Mouse (Mus musculus) intestine, embryonic 15.5 days (tissue): ENCODE results near the gene Olfr320. TPM values are rescaled to one million over a fixed set of nuclear protein-coding genes. Genes with fewer than 3 reads are reported as not detected.
"Not testable (repeated sequence)": the region's sequence is repeated elsewhere in the genome, so short reads cannot be mapped to it uniquely, and the experiment has no call there.

Experiments used
- ATAC-seq: fragments of 200-750 bp; cut with Nextera tagmentation; 2 replicates; pipeline ENCODE4 v1.8.0; 2017; ENCODE audit warnings: moderate TSS enrichment, moderate library complexity
- H3K27ac ChIP-seq: fragments of 300-500 bp; sonication (generic); 2 replicates; pipeline ENCODE4 v1.5.1; 2015; ENCODE audit warnings: mild to moderate bottlenecking, inconsistent platforms
- H3K27me3 ChIP-seq: fragments of 300-500 bp; sonication (generic); replicated peaks from 2 replicates; pipeline ENCODE4 v1.6.1; 2015; ENCODE audit warnings: inconsistent platforms
- H3K36me3 ChIP-seq: fragments of 300-500 bp; sonication (generic); 2 replicates; pipeline ENCODE4 v1.6.1; 2015; ENCODE audit warnings: inconsistent platforms
- H3K4me1 ChIP-seq: fragments of 300-500 bp; sonication (generic); replicated peaks from 2 replicates; pipeline ENCODE4 v1.6.1; 2015; ENCODE audit warnings: inconsistent platforms
- H3K4me2 ChIP-seq: fragments of 300-500 bp; sonication (generic); replicated peaks from 2 replicates; pipeline ENCODE4 v1.6.1; 2015; ENCODE audit warnings: mild to moderate bottlenecking, inconsistent platforms
- H3K4me3 ChIP-seq: fragments of 300-500 bp; sonication (generic); replicated peaks from 2 replicates; pipeline ENCODE4 v1.5.1; 2015; ENCODE audit warnings: inconsistent platforms
- H3K9ac ChIP-seq: fragments of 300-500 bp; sonication (generic); 2 replicates; pipeline ENCODE4 v1.6.1; 2015; ENCODE audit warnings: inconsistent platforms
- H3K9me3 ChIP-seq: fragments of 300-500 bp; sonication (generic); 2 replicates; pipeline ENCODE4 v1.6.1; 2016; ENCODE audit warnings: inconsistent platforms
- WGBS: fragments of 180-500 bp; shearing (Covaris S2); methylation state at CpG from one replicate; pipeline ENCODE4 v1.1.7; 2015; 5-methylcytosine and 5-hydroxymethylcytosine counted together
- polyA plus RNA-seq: library from polyadenylated mRNA; unstranded; fragments of >200 nt; fragmentation: Nextera tagmentation; extraction: Ambion mirVana; gene quantifications from 2 replicates; pipeline ENCODE4 v1.2.1, GENCODE M21; 2015

Gene Olfr320
- polyA plus RNA-seq, 1 experiment from 2014 or later = not detected

DNA sequence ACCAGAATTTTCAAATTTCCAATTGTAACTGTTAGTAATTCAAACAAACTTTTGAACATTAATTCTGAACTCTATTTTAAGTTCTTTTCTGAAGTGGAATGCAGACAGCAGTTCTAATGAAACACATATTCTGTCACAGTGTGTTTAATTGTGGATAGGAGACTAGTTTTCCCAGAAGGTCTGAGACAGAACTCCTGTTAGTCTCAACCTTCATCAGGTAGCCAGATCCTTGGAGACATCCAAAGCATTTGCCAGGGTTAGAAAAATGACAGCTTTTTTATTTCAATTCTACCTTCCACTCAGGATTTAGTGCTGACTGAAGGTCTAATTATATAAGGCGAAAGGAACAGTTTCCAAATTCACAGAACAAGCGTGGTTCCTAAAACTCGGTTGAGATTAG, 18.0 kb downstream of the Olfr320 start, which contains the start of gene Olfr319:
Olfr319 (plus strand) TSS at position 301 of the 400 bp plus-strand sequence.
- Histone ChIP-seq H3K27ac (no peak within 1 kb of the TSS), H3K9me3 (no peaks in the 10 kb centered on the region), H3K4me3 (no peak within 1 kb of the TSS), H3K36me3 (no peaks in the 10 kb centered on the region), H3K4me1 (no peaks in the 10 kb centered on the region), H3K9ac (no peak within 1 kb of the TSS), H3K4me2 (no peak within 1 kb of the TSS), H3K27me3 (no peaks in the 10 kb centered on the region)
- 90% methylated on average over 3 of the region's 3 CpGs for WGBS
- no peak for ATAC-seq

DNA sequence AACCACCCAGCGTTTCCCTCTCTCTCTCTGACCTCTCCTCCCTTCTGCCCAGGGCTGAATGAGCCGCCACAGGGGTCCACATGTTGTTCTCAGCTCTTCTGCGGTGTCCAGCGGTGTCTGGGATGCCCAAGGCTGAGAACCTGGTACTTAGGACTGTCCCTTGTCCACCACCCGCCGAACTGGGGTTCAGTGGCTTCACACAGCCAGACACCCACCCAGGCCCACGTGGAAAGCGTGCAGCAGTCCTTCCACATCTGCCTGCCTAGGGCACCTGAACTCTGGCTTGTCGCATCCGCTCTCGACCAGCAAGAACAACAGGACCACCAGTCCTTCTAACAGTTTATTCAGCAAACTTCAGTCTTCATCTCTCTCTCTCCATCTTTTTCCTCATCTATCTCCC, 28.2 kb downstream of the Olfr320 start:
- no peaks in the 10 kb centered on the region for H3K9me3 ChIP-seq
- no peak overlapping the region for H3K9ac ChIP-seq
- no peak overlapping the region for H3K4me2 ChIP-seq
- no peaks in the 10 kb centered on the region for H3K36me3 ChIP-seq
- 82% methylated on average over 11 of the region's 11 CpGs for WGBS
- H3K27ac ChIP-seq = no peak overlapping the region
- no peak overlapping the region for H3K4me3 ChIP-seq
- no peak for ATAC-seq
- H3K27me3 ChIP-seq = no peaks in the 10 kb centered on the region
- H3K4me1 ChIP-seq = no peaks in the 10 kb centered on the region

DNA sequence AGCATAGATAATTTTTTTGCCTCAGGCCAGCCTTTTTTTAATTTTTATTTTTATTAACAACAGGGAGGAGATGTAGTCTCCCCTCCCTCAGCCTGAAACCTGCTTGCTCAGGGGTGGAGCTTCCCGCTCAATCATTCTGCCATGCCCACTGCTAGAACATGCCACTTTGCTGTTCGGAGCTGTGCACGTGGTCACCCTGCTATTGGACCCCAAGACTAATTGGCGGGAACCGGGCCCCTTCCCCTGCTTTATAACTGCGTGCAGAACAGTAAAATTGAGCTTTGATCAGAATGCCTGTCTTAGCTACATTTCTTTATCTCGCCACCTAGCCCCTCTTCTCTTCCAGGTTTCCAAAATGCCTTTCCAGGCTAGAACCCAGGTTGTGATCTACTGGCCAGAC, 36.8 kb downstream of the Olfr320 start:
- 82% methylated on average over 7 of the region's 7 CpGs for WGBS
- not testable (repeated sequence) for H3K27me3 ChIP-seq, H3K4me2 ChIP-seq, H3K9me3 ChIP-seq, H3K4me1 ChIP-seq, H3K9ac ChIP-seq, H3K36me3 ChIP-seq, H3K27ac ChIP-seq, H3K4me3 ChIP-seq, ATAC-seq

DNA sequence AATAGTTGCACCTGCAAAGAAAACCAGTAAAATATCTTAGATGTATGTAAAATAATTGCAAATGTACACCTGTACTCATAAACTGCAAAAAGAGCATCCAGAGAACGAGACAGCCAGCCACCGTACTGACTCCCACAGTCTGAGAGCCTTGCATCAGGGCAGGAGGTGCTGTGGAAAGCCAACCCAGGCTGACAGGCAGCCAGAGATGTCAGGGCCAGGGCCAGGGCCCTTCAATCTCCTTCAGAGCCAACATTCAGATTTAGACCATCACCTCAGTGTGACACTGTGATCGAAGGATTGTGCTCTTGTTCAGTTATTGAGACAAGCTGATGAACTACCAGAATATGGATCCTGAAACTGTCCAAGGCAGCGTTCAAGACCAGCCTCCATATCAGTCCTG, 38.8 kb downstream of the Olfr320 start:
- ATAC-seq = no peak
- Histone ChIP-seq H3K36me3 (no peaks in the 10 kb centered on the region), H3K9me3 (no peaks in the 10 kb centered on the region), H3K4me1 (no peaks in the 10 kb centered on the region), H3K4me2 (no peak overlapping the region), H3K27me3 (no peaks in the 10 kb centered on the region), H3K4me3 (no peak overlapping the region), H3K27ac (no peak overlapping the region), H3K9ac (no peak overlapping the region)
- WGBS = 91% methylated on average over 4 of the region's 4 CpGs

DNA sequence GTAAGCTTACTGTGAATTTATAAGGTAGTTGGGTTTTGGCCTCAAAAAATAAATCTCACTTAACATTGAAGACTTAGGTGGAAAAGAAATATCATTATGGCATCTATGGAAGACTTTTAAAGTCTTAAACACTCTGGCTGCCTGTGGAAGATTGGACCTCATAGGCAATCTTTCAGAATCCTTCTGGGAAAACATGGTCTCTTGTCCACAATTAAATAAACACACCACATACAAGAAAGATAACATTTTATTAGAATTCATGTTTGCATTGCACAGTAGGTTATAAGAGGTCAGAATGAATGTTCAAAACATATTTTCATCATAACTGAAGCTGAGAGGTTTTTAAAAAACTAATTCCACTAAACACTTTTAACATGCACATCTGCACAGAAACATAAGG, 43.0 kb downstream of the Olfr320 start, which contains the start of gene Olfr318:
Olfr318 (minus strand) TSS at position 101 of the 400 bp plus-strand sequence.
- Histone ChIP-seq H3K4me3 (no peak within 1 kb of the TSS), H3K36me3 (no peaks in the 10 kb centered on the region), H3K9me3 (no peaks in the 10 kb centered on the region), H3K4me2 (no peak within 1 kb of the TSS), H3K27me3 (no peaks in the 10 kb centered on the region), H3K9ac (no peak within 1 kb of the TSS), H3K4me1 (no peaks in the 10 kb centered on the region), H3K27ac (no peak within 1 kb of the TSS)
- no peak for ATAC-seq

DNA sequence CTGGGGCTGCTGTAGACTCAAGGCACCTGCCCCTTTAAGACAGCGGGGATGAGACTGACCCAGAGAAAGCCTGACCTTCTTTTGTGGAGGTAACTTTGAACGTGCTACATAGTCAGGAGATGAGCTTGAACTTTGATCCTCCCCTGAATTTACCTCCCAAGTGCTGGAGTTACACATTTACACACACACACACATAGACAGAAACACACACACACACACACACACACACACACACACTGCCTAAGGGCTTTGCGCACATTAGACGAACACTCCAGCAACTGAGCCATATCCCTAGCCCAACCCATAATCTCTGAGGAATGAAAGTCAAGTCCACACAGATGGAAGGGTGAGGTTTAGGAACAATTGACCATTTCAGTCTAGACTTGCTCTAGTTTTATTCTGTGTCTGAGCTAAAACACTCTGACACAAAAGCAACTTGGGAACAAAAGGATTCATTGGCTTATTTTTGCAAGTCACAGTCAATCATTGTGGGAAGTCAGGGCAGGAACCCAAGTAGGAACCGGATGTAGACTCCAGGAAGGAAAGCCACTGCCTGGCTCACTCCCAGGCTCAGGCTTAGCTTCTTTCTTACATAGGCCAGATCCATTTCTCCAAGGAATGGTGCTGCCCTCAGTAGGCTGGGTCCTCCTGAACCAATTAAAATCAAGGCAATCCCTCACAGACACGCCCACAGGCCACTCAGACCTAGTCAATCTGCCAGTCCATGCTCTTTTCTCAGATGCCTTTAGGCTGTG, 47.2 kb downstream of the Olfr320 start:
- H3K4me2 ChIP-seq, H3K9ac ChIP-seq, H3K27me3 ChIP-seq, H3K36me3 ChIP-seq, H3K9me3 ChIP-seq, H3K4me3 ChIP-seq, H3K4me1 ChIP-seq, ATAC-seq, H3K27ac ChIP-seq: not testable (repeated sequence)
- WGBS = 79% methylated on average over 6 of the region's 6 CpGs

DNA sequence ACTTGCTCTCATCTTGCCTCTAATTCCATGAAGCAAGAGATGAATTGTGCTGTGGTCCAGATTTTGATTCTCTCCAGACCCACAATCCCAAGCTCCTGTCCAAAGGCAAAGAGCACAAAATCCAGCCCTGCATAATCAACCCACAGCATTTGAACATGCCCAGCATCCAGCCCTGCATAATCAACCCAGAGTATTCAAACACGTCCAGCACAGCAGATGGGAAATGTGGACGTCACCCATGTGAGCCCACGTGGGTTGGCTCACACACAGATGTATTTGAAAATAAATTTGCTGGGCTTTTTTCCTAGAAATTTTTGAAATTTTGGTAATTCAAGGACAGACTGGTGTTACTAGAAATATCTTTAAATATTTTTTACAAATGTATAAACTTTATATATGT, 52.5 kb downstream of the Olfr320 start:
- Histone ChIP-seq H3K27ac (no peak overlapping the region), H3K4me1 (no peaks in the 10 kb centered on the region), H3K9ac (no peak overlapping the region), H3K4me2 (no peak overlapping the region), H3K9me3 (no peaks in the 10 kb centered on the region), H3K4me3 (no peak overlapping the region), H3K36me3 (no peaks in the 10 kb centered on the region), H3K27me3 (no peaks in the 10 kb centered on the region)
- WGBS = 49% methylated on average over 3 of the region's 3 CpGs
- ATAC-seq = no peak

Other genes with a start within 250 kb of the Olfr320 start
- gene Gm12253, start 248.5 kb upstream of the Olfr320 start, polyA plus RNA-seq = not detected in 2 replicates
- gene Lypd9, start 228.2 kb upstream of the Olfr320 start, polyA plus RNA-seq = not detected in 2 replicates
- not detected in 2 replicates for gene Olfr30, start 218.8 kb upstream of the Olfr320 start, polyA plus RNA-seq
- gene Olfr332, start 188.5 kb upstream of the Olfr320 start, polyA plus RNA-seq = not detected in 2 replicates
- gene Olfr331, start 178.5 kb upstream of the Olfr320 start, polyA plus RNA-seq = not detected in 2 replicates
- gene Olfr330, start 146.3 kb upstream of the Olfr320 start, polyA plus RNA-seq = not detected in 2 replicates
- gene Olfr329-ps, start 134.7 kb upstream of the Olfr320 start, polyA plus RNA-seq = not detected in 2 replicates
- gene Olfr328, start 125.5 kb upstream of the Olfr320 start, polyA plus RNA-seq = 0.05 TPM in 1 of 2 replicates, not detected in the other
- not detected in 2 replicates for gene Olfr224, start 110.5 kb upstream of the Olfr320 start, polyA plus RNA-seq
- not detected in 2 replicates for gene Olfr325, start 103.4 kb upstream of the Olfr320 start, polyA plus RNA-seq
- not detected in 2 replicates for gene Olfr324, start 86.0 kb upstream of the Olfr320 start, polyA plus RNA-seq
- 0.19 TPM in 1 of 2 replicates, not detected in the other for gene 2210407C18Rik, start 65.0 kb upstream of the Olfr320 start, polyA plus RNA-seq
- not detected in 2 replicates for gene Olfr323, start 50.6 kb upstream of the Olfr320 start, polyA plus RNA-seq
- 0.16 and 0.23 TPM in 2 replicates for gene Trim58, start 40.6 kb upstream of the Olfr320 start, polyA plus RNA-seq
- not detected in 2 replicates for gene Olfr322, start 22.3 kb upstream of the Olfr320 start, polyA plus RNA-seq
- gene Olfr319, start 18.1 kb downstream of the Olfr320 start, polyA plus RNA-seq = not detected in 2 replicates
- gene Olfr318, start 42.9 kb downstream of the Olfr320 start, polyA plus RNA-seq = not detected in 2 replicates
- not detected in 2 replicates for gene Olfr317, start 58.1 kb downstream of the Olfr320 start, polyA plus RNA-seq
- gene Olfr316, start 71.6 kb downstream of the Olfr320 start, polyA plus RNA-seq = not detected in 2 replicates
- gene Olfr315, start 92.1 kb downstream of the Olfr320 start, polyA plus RNA-seq = not detected in 2 replicates
- not detected in 2 replicates for gene Olfr314, start 101.9 kb downstream of the Olfr320 start, polyA plus RNA-seq
- 16.8 and 17.2 TPM in 2 replicates for gene Fam183b, start 120.9 kb downstream of the Olfr320 start, polyA plus RNA-seq
- gene Olfr313, start 133.9 kb downstream of the Olfr320 start, polyA plus RNA-seq = not detected in 2 replicates
- gene Olfr312, start 148.1 kb downstream of the Olfr320 start, polyA plus RNA-seq = not detected in 2 replicates
- gene Olfr311, start 158.2 kb downstream of the Olfr320 start, polyA plus RNA-seq = not detected in 2 replicates
- gene Gm12258, start 166.1 kb downstream of the Olfr320 start, polyA plus RNA-seq = 5.4 and 6.1 TPM in 2 replicates
- 6.1 and 7.3 TPM in 2 replicates for gene 2810021J22Rik, start 186.1 kb downstream of the Olfr320 start, polyA plus RNA-seq
- 3.7 and 4.6 TPM in 2 replicates for gene Zfp39, start 223.1 kb downstream of the Olfr320 start, polyA plus RNA-seq
- 0.27 and 0.34 TPM in 2 replicates for gene Btnl10, start 236.8 kb downstream of the Olfr320 start, polyA plus RNA-seq